Mouse (Mus musculus) left cerebral cortex, postnatal 14 days (tissue): ENCODE data around the gene Elmsan1. TPM values are rescaled to one million over a fixed set of nuclear protein-coding genes. Genes with fewer than 3 reads are reported as not detected.
A peak's percentile ranks its signal among the peaks of the same experiment; 100 is the strongest.

ENCODE experiments used
- DNase-seq, 2 experiments: peaks; one replicate each; pipeline ENCODE4 v3.0.0; 2021 to 2022; ENCODE audit warnings: low spot score in 2 of 2, mixed read lengths in 1 of 2
- intact Hi-C: fragments of 180-260 bp; cut with DNase I; formaldehyde crosslinking; loops from one replicate; pipeline ENCODE4 v1.15.1; 2025
- total RNA-seq, 2 experiments: library from RNA; stranded (reverse); gene quantifications; 2 replicates each; pipeline ENCODE4 v1.2.3; 2021

Elmsan1 gene
- total RNA-seq, 2 experiments from 2014 or later, result 12.6 to 18.6 TPM

- intact Hi-C loops, result no loop called here
- DNase-seq, result no peak
Measured at GRCm38 (mm10) chr12:84180090-84180489, 38.6 kb downstream of the Elmsan1 start.

GRCm38 (mm10) chr12:84178652-84179445 lies 39.8 kb downstream of the Elmsan1 start:
- no peak for DNase-seq
- intact Hi-C loops, result loop anchor here (5.0 kb wide), 1 partner anchor 38 kb away; the partner anchor contains the start of gene Elmsan1

- intact Hi-C loops, result loop anchor here (5.0 kb wide), 1 partner anchor 39 kb away; the partner anchor contains the start of gene Elmsan1
- DNase-seq, result no peak
Measured at GRCm38 (mm10) chr12:84178052-84178451, 40.6 kb downstream of the Elmsan1 start.

- DNase-seq, result no peak
- intact Hi-C loops, result loop anchor here (5.0 kb wide), 1 partner anchor 40 kb away; the partner anchor contains the start of gene Elmsan1
Measured at GRCm38 (mm10) chr12:84176886-84177765, 41.6 kb downstream of the Elmsan1 start.

GRCm38 (mm10) chr12:84176126-84176769 lies 42.4 kb downstream of the Elmsan1 start:
- DNase-seq, result peak in 1 of 2 experiments; percentile 54
- intact Hi-C loops, result loop anchor here (5.0 kb wide), 1 partner anchor 41 kb away; the partner anchor contains the start of gene Elmsan1

- intact Hi-C loops, result loop anchor here (5.0 kb wide), 1 partner anchor 42 kb away; the partner anchor contains the start of gene Elmsan1
- DNase-seq, result peak; percentile 78 to 81
Measured at GRCm38 (mm10) chr12:84175659-84176061, 43.0 kb downstream of the Elmsan1 start.

- intact Hi-C loops, result loop anchor here (5.0 kb wide), 1 partner anchor 42 kb away; the partner anchor contains the start of gene Elmsan1
- no peak for DNase-seq
Measured at GRCm38 (mm10) chr12:84174871-84175270, 43.8 kb downstream of the Elmsan1 start.

- intact Hi-C loops, result no loop called here
- no peak for DNase-seq
Measured at GRCm38 (mm10) chr12:84174190-84174811, 44.4 kb downstream of the Elmsan1 start.

GRCm38 (mm10) chr12:84173309-84173915 lies 45.3 kb downstream of the Elmsan1 start:
- DNase-seq, result no peak
- intact Hi-C loops, result no loop called here

- intact Hi-C loops, result no loop called here
- no peak for DNase-seq
Measured at GRCm38 (mm10) chr12:84172862-84173261, 45.8 kb downstream of the Elmsan1 start.

GRCm38 (mm10) chr12:84172216-84172615 lies 46.5 kb downstream of the Elmsan1 start:
- DNase-seq, result no peak
- intact Hi-C loops, result no loop called here

GRCm38 (mm10) chr12:84170610-84171009 lies 48.1 kb downstream of the Elmsan1 start:
- intact Hi-C loops, result no loop called here
- no peak for DNase-seq

GRCm38 (mm10) chr12:84165631-84166373 lies 52.9 kb downstream of the Elmsan1 start:
- no peak for DNase-seq
- intact Hi-C loops, result no loop called here

- intact Hi-C loops, result no loop called here
- no peak for DNase-seq
Measured at GRCm38 (mm10) chr12:84163586-84164110, 55.0 kb downstream of the Elmsan1 start.

- intact Hi-C loops, result no loop called here
- DNase-seq, result no peak
Measured at GRCm38 (mm10) chr12:84163133-84163532, 55.5 kb downstream of the Elmsan1 start.

GRCm38 (mm10) chr12:84161616-84162433 lies 56.9 kb downstream of the Elmsan1 start:
- intact Hi-C loops, result loop anchor here (2.0 kb wide), 1 partner anchor 87 kb away; no protein-coding TSS in a partner anchor
- no peak for DNase-seq

- intact Hi-C loops, result loop anchor here (2.0 kb wide), 1 partner anchor 88 kb away; no protein-coding TSS in a partner anchor
- no peak for DNase-seq
Measured at GRCm38 (mm10) chr12:84161116-84161515, 57.6 kb downstream of the Elmsan1 start.
